Mouse (Mus musculus) cerebellum, postnatal 4 days (tissue): ENCODE data around the gene Adra1d.

Experiments
- DNase-seq, 2 experiments: peaks; one replicate each; pipeline ENCODE4 v3.0.0; 2022; ENCODE audit warnings: low spot score in 2 of 2, mixed read lengths in 1 of 2

Adra1d gene

DNA sequence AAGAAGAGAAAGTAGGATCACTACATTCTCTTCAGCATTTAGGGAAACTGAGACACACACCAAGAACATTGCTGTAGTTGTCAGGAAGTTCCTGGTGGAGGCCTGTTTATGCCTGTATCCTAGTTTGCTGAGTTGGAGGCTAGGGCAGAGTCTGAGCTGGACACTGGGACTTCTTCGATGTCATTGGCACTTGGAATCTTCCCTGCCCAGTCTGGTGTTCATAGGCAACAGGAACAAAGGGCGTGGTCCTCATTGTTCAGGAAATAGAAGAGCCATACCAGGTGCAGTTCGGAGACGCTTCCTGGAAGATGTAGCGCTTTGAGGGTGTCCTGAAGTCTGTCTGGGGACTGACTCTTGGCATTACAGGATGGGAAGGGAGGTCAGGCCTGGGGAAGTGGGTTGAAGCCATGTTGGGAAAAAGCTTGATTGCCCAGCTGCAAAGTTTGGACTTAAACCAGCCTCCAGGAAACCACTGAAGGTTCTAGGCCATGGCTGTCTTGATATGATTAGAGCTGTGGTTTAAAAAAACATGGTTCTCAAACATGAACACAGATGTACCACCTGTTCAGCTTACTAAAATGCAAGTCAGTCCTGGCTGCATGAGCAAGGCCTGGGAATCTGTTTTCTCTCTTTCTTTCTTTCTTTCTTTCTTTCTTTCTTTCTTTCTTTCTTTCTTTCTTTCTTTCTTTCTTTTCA is 65.8 kb downstream of the Adra1d start:
- DNase-seq, result no peak
